Mouse (Mus musculus): ENCODE data around the gene Mtfp1. TPM values are rescaled to one million over a fixed set of nuclear protein-coding genes. Genes with fewer than 3 reads are reported as not detected.

Mtfp1 gene
- polyA plus RNA-seq, 1 experiment: 5.1 TPM

DNA sequence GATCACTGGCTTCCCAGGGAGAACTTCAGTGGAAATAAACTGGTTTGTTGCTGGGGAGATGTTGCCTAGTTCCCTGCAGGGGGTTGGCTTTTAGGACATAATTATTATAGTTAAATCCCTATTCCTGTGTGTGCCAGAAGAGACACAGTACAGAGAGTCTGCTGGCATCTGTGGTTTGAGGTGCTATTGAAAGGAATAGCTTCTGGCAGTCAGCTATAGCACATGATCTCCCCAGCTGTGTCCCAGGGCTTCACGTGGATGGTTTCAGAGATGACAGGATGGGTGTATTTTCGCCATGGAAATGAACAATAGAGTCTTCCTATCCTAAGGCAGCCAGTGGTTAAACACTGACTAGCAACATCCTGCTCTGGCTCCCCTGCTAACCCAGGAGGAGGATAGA, 8.0 kb downstream of the Mtfp1 start:
- H3K4me1 ChIP-seq: peaks cover 12% of the 10 kb centered on the region
- H3K36me3 ChIP-seq (replicated peaks; ENCODE audit: low read length): peaks cover 18% of the 10 kb centered on the region
- H3K27me3 ChIP-seq (replicated peaks): peaks cover 20% of the 10 kb centered on the region
- TF ChIP-seq GATA1 (IDR thresholded peaks at IDR 0.05; ENCODE audit: borderline replicate concordance, low read length) (no peak), FLI1 (IDR thresholded peaks at IDR 0.05; ENCODE audit: low read length) (no peak)
- H3K9me3 ChIP-seq: peaks cover 77% of the 10 kb centered on the region
- H3K4me3 ChIP-seq (replicated peaks): no peak overlapping the region

DNA sequence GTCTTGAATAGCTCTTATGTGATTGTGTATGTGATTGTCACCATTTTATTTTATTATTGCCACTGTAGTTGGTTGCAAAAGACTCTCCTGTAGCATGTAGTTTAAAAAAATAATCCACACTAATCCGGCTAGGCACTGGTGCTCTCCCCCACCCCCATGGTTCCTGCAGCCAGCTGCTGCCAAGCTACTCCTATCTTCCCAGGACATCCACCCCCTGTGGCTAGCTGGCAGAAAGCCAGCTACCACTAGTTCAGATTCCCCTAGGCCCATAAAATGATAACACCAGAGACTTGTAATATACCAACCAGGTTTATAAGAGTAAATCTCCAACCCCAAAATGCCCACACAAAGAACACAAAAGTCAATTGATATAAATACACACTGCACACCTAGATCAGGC, 9.0 kb downstream of the Mtfp1 start:
- Histone ChIP-seq H3K36me3 (replicated peaks; ENCODE audit: low read length) (peaks cover 8% of the 10 kb centered on the region), H3K27me3 (replicated peaks) (peaks cover 21% of the 10 kb centered on the region), H3K4me1 (peaks cover 12% of the 10 kb centered on the region), H3K4me3 (replicated peaks) (no peak overlapping the region), H3K9me3 (peaks cover 75% of the 10 kb centered on the region)
- no peak for TF ChIP-seq GATA1 (IDR thresholded peaks at IDR 0.05; ENCODE audit: borderline replicate concordance, low read length)

DNA sequence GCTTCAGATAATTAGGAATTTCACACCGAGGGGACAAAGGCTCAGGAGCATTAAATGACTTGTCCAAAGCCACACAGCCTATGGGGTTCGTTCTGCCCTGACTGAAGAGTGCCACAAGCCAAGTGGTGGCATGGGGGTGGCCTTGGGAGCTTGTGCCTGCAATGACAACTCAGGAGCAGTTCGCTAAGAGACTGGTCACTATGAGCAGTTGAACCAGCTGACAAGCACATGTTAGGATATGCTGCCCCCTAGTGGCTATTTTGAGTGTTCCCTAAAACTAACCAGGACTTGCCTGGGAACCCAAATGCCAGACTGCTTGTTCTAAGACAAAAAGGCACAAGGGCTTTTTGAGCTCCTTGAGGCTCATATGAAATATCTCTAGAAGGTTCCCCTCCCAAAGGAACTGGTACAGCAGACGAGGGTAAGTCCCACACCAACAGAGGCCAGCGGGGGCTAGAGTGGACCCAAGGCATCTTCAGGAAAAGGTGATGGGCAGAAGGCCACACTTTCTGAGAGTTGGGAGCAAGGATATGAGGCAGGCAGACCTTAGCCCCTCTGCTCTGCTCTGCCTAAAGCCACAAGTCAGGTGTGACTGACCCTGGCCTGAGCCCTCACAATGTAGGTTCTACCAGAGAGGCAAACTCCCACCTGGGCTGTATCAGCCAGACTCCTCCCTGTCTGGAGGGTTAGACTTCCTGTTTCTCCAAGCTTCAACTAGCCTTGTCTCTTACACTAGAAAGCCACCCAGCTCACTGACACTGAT, 11.7 kb downstream of the Mtfp1 start:
- no peak overlapping the region for H3K4me3 ChIP-seq (replicated peaks)
- H3K36me3 ChIP-seq (replicated peaks; ENCODE audit: low read length): no peaks in the 10 kb centered on the region
- peaks cover 33% of the 10 kb centered on the region for H3K27me3 ChIP-seq (replicated peaks)
- peaks cover 57% of the 10 kb centered on the region for H3K9me3 ChIP-seq
- TF ChIP-seq FLI1 (IDR thresholded peaks at IDR 0.05; ENCODE audit: low read length) (no peak), GATA1 (IDR thresholded peaks at IDR 0.05; ENCODE audit: borderline replicate concordance, low read length) (no peak)
- H3K4me1 ChIP-seq: peaks cover 12% of the 10 kb centered on the region

DNA sequence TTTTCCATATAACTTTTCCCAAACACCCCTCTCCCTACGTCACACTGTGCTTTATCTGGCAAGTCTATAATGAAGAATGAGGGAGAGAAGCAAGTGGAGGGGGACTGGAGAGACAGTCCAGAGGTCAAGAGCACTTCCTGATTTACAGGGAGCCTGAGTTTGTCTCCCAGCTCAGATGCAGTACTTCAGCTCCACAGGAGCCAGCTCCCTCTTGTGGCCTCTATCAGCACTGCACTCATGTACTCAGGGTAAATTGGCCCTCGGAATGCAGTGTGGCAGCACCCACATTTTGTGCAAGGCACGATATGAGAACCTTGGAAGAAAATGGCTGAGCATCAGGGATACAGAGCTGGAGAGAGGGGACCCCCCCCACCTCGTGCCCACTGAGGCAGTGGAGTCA, 15.0 kb downstream of the Mtfp1 start:
- Histone ChIP-seq H3K27me3 (replicated peaks) (peaks cover 29% of the 10 kb centered on the region), H3K36me3 (replicated peaks; ENCODE audit: low read length) (no peaks in the 10 kb centered on the region), H3K4me3 (replicated peaks) (no peak overlapping the region), H3K9me3 (peaks cover 34% of the 10 kb centered on the region), H3K4me1 (no peaks in the 10 kb centered on the region)
- no peak for TF ChIP-seq GATA1 (IDR thresholded peaks at IDR 0.05; ENCODE audit: borderline replicate concordance, low read length)
- TF ChIP-seq FLI1 (IDR thresholded peaks at IDR 0.05; ENCODE audit: low read length): no peak

DNA sequence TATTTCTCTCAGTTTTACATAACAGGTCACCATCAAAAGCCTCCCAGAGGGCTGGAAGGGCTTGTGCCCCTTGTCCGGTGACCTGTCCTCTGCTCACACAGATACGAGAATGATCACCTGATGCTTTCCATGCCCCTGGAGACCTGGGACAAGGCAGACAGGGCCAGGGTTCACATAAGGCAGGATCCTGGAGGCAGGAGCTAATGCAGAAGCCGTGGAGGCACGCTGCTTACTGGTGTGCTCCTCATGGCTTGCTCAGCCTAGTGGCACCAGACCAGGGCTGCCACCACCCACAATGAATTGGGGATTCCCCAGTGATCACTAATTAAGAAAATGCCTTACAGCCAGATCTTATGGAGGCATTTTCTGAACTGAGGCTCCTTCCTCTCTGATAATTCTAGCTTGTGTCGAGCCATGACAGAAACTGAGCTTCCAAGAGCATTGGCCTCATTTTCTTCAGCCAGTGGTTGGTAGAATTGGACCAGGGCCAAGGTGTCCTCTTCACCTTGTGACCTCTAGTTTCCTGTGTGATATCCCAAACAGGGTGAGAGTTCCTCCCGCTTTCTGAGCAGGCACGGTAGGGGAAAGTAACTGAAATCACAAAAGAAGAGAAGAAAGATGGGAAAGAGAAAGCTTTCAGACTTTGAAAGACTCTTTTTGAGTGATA, 16.8 kb downstream of the Mtfp1 start:
- H3K4me3 ChIP-seq (replicated peaks): no peak overlapping the region
- H3K36me3 ChIP-seq (replicated peaks; ENCODE audit: low read length): no peaks in the 10 kb centered on the region
- H3K9me3 ChIP-seq: peaks cover 24% of the 10 kb centered on the region
- H3K4me1 ChIP-seq: no peaks in the 10 kb centered on the region
- no peak for TF ChIP-seq FLI1 (IDR thresholded peaks at IDR 0.05; ENCODE audit: low read length)
- TF ChIP-seq GATA1 (IDR thresholded peaks at IDR 0.05; ENCODE audit: borderline replicate concordance, low read length): no peak
- peaks cover 27% of the 10 kb centered on the region for H3K27me3 ChIP-seq (replicated peaks)

DNA sequence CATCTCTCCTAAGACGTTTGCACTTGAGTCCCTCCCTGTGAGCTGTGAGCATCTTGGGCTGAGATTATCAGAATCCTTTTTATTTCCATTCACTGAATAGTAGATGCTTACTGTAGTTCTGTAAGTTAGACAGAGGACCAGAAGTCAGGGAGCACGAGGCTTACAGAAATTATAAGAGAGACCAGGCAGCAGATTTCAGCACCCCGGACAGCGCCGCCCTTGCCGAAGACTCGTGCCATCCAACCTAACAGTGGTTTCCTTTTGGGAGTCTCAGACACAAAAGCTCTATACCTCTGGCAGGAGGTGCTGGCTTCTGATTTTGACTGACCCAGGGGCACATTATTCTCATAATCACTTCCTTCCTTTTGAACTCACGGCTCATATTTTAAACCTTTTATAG, 18.6 kb downstream of the Mtfp1 start:
- Histone ChIP-seq H3K4me3 (replicated peaks) (no peak overlapping the region), H3K27me3 (replicated peaks) (peaks cover 32% of the 10 kb centered on the region), H3K36me3 (replicated peaks; ENCODE audit: low read length) (no peaks in the 10 kb centered on the region), H3K9me3 (peaks cover 9% of the 10 kb centered on the region), H3K4me1 (no peaks in the 10 kb centered on the region)
- TF ChIP-seq FLI1 (IDR thresholded peaks at IDR 0.05; ENCODE audit: low read length): no peak
- TF ChIP-seq GATA1 (IDR thresholded peaks at IDR 0.05; ENCODE audit: borderline replicate concordance, low read length): no peak

DNA sequence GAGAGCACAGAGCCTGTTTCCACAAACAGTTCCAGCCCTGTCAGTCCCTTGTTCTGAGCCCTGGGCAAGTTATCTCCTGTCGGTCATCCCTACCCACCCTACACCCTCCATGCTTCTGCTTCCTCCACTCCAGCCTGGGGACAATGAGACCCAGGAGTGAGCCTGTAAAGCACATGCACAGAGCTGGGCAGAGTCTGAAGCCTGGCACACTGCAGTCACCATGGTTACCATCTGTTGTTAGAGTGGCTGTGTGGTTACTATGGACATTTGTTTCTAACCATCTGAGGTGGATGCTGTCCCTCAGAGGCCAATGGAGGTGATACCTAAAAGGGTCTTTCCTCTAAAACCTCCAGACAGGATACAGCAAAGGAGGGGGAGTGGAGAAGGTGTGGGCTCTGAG, 25.6 kb downstream of the Mtfp1 start:
- TF ChIP-seq FLI1 (IDR thresholded peaks at IDR 0.05; ENCODE audit: low read length): no peak
- no peak for TF ChIP-seq GATA1 (IDR thresholded peaks at IDR 0.05; ENCODE audit: borderline replicate concordance, low read length)
- Histone ChIP-seq H3K4me3 (replicated peaks) (no peak overlapping the region), H3K9me3 (no peaks in the 10 kb centered on the region), H3K27me3 (replicated peaks) (peaks cover 33% of the 10 kb centered on the region), H3K4me1 (no peaks in the 10 kb centered on the region), H3K36me3 (replicated peaks; ENCODE audit: low read length) (no peaks in the 10 kb centered on the region)

DNA sequence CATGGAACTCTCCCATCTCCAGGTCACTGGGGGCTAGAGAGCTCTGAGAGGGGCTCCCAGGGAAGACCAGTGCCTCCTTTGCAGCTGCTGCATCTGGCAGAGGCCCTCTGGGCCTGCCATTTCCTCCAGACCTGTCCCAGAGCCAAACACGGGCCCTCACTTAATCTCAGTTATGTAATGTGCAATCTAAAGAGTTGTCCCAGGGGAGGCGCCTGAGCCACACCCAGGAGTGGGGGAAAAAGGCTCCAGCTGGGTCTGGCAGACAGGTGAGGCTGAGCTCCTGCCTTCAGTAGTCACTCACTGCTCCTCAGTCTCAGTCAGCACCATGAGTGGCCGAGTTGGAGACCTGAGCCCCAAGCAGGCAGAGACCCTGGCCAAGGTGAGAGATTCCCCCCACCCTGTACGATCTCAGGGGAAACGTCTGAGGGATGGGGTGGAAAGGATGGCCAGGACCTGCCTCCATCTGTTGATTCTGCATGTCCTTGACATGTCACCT, 30.6 kb downstream of the Mtfp1 start, which contains the start of gene Sec14l3:
TSS of gene Sec14l3 (plus strand) at position 215 of the 496 bp plus-strand sequence.
- peaks cover 61% of the 10 kb centered on the region for H3K27me3 ChIP-seq (replicated peaks)
- no peak within 1 kb of the TSS for H3K4me3 ChIP-seq (replicated peaks)
- no peaks in the 10 kb centered on the region for H3K4me1 ChIP-seq
- no peaks in the 10 kb centered on the region for H3K36me3 ChIP-seq (replicated peaks; ENCODE audit: low read length)
- no peak for TF ChIP-seq GATA1 (IDR thresholded peaks at IDR 0.05; ENCODE audit: borderline replicate concordance, low read length)
- no peak for TF ChIP-seq FLI1 (IDR thresholded peaks at IDR 0.05; ENCODE audit: low read length)
- H3K9me3 ChIP-seq: no peaks in the 10 kb centered on the region

DNA sequence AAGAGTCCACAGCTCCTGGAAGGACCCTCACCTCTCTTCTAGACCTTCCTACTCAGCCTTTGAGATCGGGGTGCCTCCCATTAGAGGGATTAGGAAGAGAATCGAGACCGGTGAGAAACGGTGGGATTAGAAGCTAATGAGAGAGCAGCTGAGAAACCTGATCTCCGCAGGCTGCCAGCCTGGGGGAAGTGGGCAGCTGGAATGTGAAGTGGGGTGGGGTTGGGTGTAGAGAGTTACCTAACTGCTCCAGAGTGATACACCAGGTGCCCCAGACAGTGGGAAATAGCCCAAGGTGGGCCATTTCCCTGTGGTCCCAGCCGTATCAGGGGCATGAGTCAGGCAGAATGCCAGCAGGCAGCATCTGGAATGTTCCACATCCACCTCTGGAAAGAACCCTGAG, 32.3 kb downstream of the Mtfp1 start:
- TF ChIP-seq FLI1 (IDR thresholded peaks at IDR 0.05; ENCODE audit: low read length) (no peak), GATA1 (IDR thresholded peaks at IDR 0.05; ENCODE audit: borderline replicate concordance, low read length) (no peak)
- H3K9me3 ChIP-seq: no peaks in the 10 kb centered on the region
- H3K27me3 ChIP-seq (replicated peaks): peaks cover 61% of the 10 kb centered on the region
- H3K4me3 ChIP-seq (replicated peaks): no peak overlapping the region
- no peaks in the 10 kb centered on the region for H3K36me3 ChIP-seq (replicated peaks; ENCODE audit: low read length)
- no peaks in the 10 kb centered on the region for H3K4me1 ChIP-seq

DNA sequence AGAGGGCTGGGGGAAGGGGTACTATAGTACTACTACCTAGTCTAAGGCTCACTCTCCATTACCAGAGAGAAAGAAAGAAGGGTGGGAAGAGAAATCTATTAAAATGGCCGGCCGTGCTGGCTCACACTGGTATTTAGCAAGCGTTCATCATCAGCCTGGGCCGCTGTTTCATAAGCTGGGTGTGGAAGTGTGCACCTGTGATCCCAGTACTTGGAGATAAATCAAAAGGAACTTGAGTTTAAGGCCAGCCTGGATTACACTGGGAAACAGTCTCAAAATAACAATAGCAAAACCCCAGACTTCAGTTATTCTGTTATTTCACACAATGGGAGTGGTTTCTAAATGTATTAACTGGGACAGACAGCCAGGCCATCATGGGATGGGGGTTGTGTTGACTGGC, 32.7 kb downstream of the Mtfp1 start:
- H3K36me3 ChIP-seq (replicated peaks; ENCODE audit: low read length): no peaks in the 10 kb centered on the region
- TF ChIP-seq GATA1 (IDR thresholded peaks at IDR 0.05; ENCODE audit: borderline replicate concordance, low read length): no peak
- no peak for TF ChIP-seq FLI1 (IDR thresholded peaks at IDR 0.05; ENCODE audit: low read length)
- H3K9me3 ChIP-seq: no peaks in the 10 kb centered on the region
- H3K4me3 ChIP-seq (replicated peaks): no peak overlapping the region
- H3K27me3 ChIP-seq (replicated peaks): peaks cover 59% of the 10 kb centered on the region
- H3K4me1 ChIP-seq: no peaks in the 10 kb centered on the region
